21 mouse cellular contexts compared by ENCODE assay signal in the genomic region with DNA sequence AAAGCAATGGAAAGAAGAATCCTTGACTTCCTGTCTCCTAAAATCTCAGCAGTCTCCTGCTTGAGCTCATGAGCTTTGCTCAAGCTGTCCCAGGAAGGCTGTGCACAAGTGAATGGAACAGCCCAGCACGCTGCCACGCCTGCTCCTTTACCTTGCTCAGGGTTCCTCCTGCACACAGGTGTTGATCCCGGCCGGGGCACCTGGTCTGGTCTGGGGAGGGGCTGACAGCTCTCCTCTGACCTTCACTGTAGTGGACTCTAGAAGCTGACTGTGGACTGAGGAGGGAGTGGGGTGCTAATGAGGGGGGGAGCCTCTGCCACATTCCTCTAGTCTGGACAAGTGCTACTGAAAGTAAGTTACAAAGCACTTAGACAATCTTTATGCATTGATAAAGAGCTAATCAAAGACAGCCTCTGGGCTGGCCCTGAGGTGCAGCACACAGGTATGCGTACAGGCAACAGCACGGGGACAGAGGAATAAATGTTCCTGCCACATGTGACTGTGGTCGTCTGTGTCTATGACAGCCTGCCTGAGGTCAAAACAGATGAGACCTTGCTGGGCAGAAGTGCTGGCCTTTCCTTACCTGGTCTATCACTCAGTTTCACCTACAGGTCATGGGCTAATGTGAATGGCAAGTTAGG.
DNase-seq lines count a peak whose midpoint lies in the region; ATAC-seq and TF ChIP-seq lines count a peak whose summit lies in the region.
"Had no signal": no experiment of that assay in that cellular context is flagged by ENCODE, and none has a peak within 500 bp of the region (broad histone marks: within the 10 kb centered on the region; RNA-seq: fewer than 3 reads in every experiment).

No protein-coding gene starts in this region.

- TF ChIP-seq POLR2A in myocyte (IDR thresholded peaks at IDR 0.05; ENCODE audit: insufficient read length, low read depth), result peak; percentile 8

- no peaks in the 10 kb centered on the region for H3K9me3 ChIP-seq in heart, embryonic 16.5 days (replicated peaks; ENCODE audit: control insufficient read depth, low read length)
- H3K9me3 ChIP-seq in lung, postnatal 0 days (ENCODE audit: low read length), result no peaks in the 10 kb centered on the region
- H3K9me3 ChIP-seq: embryonic facial prominence, embryonic 15.5 days; forebrain, embryonic 10.5 days; heart, embryonic 15.5 days had no signal

- H3K4me1 ChIP-seq in heart, embryonic 16.5 days (ENCODE audit: control insufficient read depth, insufficient read depth, low read length), result peaks cover 42% of the 10 kb centered on the region
- H3K4me1 ChIP-seq in lung, postnatal 0 days (ENCODE audit: insufficient read depth, low read depth, low read length), result no peaks in the 10 kb centered on the region
- H3K4me1 ChIP-seq: embryonic facial prominence, embryonic 15.5 days had no signal

- no peak for ATAC-seq in heart, embryonic 16.5 days (replicated peaks; ENCODE audit: extremely low read depth, insufficient read depth, low FRiP score)
- peak; percentile 32 for ATAC-seq in lung, postnatal 0 days
- ATAC-seq: forebrain, embryonic 14.5 days had no signal

- H3K9ac ChIP-seq in heart, embryonic 16.5 days (ENCODE audit: low read length), result peak overlapping the region; percentile 15; the same call in 1 of the 2 replicates
- H3K9ac ChIP-seq in lung, postnatal 0 days (replicated peaks; ENCODE audit: low read depth), result no peak overlapping the region
- H3K9ac ChIP-seq: embryonic facial prominence, embryonic 15.5 days; heart, embryonic 15.5 days; hindbrain, embryonic 14.5 days had no signal

- no peaks in the 10 kb centered on the region for H3K79me2 ChIP-seq in myocyte (ENCODE audit: control insufficient read depth, insufficient read depth)

- no peak overlapping the region for H3K4me3 ChIP-seq in heart, embryonic 16.5 days (ENCODE audit: low read length)
- H3K4me3 ChIP-seq in lung, postnatal 0 days (ENCODE audit: low read depth, low read length), result no peak overlapping the region
- no peak overlapping the region for H3K4me3 ChIP-seq in myocyte
- H3K4me3 ChIP-seq: embryonic facial prominence, embryonic 15.5 days; erythroblast, embryonic 14.5 days; forebrain, embryonic 10.5 days; gastrocnemius, adult 2 months; heart, embryonic 15.5 days had no signal

- peaks cover 15% of the 10 kb centered on the region for H3K36me3 ChIP-seq in heart, embryonic 16.5 days (ENCODE audit: control insufficient read depth, insufficient read depth)
- H3K36me3 ChIP-seq in lung, postnatal 0 days (ENCODE audit: insufficient read depth, low read length), result 0 out of 2 replicates have a peak, but pooled peaks cover 7% of the 10 kb centered on the region
- H3K36me3 ChIP-seq in myocyte (ENCODE audit: control insufficient read depth, insufficient read depth), result peaks cover 65% of the 10 kb centered on the region

- no peak for DNase-seq in heart, adult 8-10 months (ENCODE audit: low spot score)
- DNase-seq in lung, postnatal 0 days (ENCODE audit: low spot score), result peak; percentile 15
- DNase-seq in lung, postnatal 10 days, result no peak
- DNase-seq in adipocyte (ENCODE audit: low spot score), result no peak
- DNase-seq in urinary bladder, postnatal 14 days (ENCODE audit: low spot score), result no peak
- DNase-seq: adrenal gland, adult 8-10 months; cerebellum, adult 11 months; cerebellum, adult 8-10 months; cerebellum, postnatal 14 days; embryo, embryonic 11 days; gastrocnemius, adult 2 months; gastrocnemius, postnatal 25 days; kidney, adult 18-20 months had no signal

- H3K4me2 ChIP-seq in heart, embryonic 16.5 days (ENCODE audit: low read depth, low read length), result no peak overlapping the region
- no peak overlapping the region for H3K4me2 ChIP-seq in lung, postnatal 0 days (replicated peaks; ENCODE audit: low read depth, low read length)
- no peak overlapping the region for H3K4me2 ChIP-seq in myocyte (ENCODE audit: low read depth)
- H3K4me2 ChIP-seq: embryonic facial prominence, embryonic 15.5 days; heart, embryonic 15.5 days; hindbrain, embryonic 14.5 days had no signal

- H3ac ChIP-seq in myocyte (ENCODE audit: control insufficient read depth, insufficient read length), result no peak overlapping the region

- H3K27ac ChIP-seq in heart, embryonic 16.5 days (ENCODE audit: low read length), result no peak overlapping the region
- H3K27ac ChIP-seq in lung, postnatal 0 days (ENCODE audit: low read length), result no peak overlapping the region
- H3K27ac ChIP-seq: embryonic facial prominence, embryonic 15.5 days; forebrain, embryonic 10.5 days; gastrocnemius, adult 2 months; hindbrain, embryonic 14.5 days had no signal

- no peaks in the 10 kb centered on the region for H3K27me3 ChIP-seq in heart, embryonic 16.5 days (ENCODE audit: control insufficient read depth, insufficient read depth, low read length)
- H3K27me3 ChIP-seq in lung, postnatal 0 days (replicated peaks; ENCODE audit: insufficient read depth, low read length), result no peaks in the 10 kb centered on the region
- H3K27me3 ChIP-seq in myocyte (ENCODE audit: control insufficient read depth, insufficient read depth, insufficient read length), result no peaks in the 10 kb centered on the region
- H3K27me3 ChIP-seq: embryonic facial prominence, embryonic 15.5 days; heart, embryonic 15.5 days had no signal

- TF ChIP-seq CTCF in lung, postnatal 0 days (IDR thresholded peaks at IDR 0.05), result no peak

- no peak for TF ChIP-seq EP300 in lung, postnatal 0 days (IDR thresholded peaks at IDR 0.05)

- 64% methylated on average over 7 of the region's 7 CpGs for WGBS in heart, embryonic 16.5 days
- 50% methylated on average over 7 of the region's 7 CpGs for WGBS in lung, postnatal 0 days

TF ChIP-seq in myocyte, 11 proteins besides CTCF, POLR2A, EP300 and RAD21:
- TF ChIP-seq MYOD1 (IDR thresholded peaks at IDR 0.05; ENCODE audit: control insufficient read depth in 1 of 3, insufficient read length in 2 of 3, low read depth in 2 of 3), result no peak
- no peak for TF ChIP-seq SRF (IDR thresholded peaks at IDR 0.05; ENCODE audit: control insufficient read depth, insufficient read length, low read depth)
- TF ChIP-seq REST (IDR thresholded peaks at IDR 0.05; ENCODE audit: insufficient read depth, insufficient read length), result no peak
- no peak for TF ChIP-seq TCF3 (IDR thresholded peaks at IDR 0.05; ENCODE audit: insufficient read length, low read depth)
- TF ChIP-seq MYOG (IDR thresholded peaks at IDR 0.05; ENCODE audit: control insufficient read depth in 1 of 3, insufficient read depth in 1 of 3, insufficient read length in 2 of 3, low read depth in 2 of 3), result no peak
- TF ChIP-seq CEBPB (IDR thresholded peaks at IDR 0.05; ENCODE audit: insufficient read depth, poor library complexity, severe bottlenecking), result no peak
- TF ChIP-seq MAX (IDR thresholded peaks at IDR 0.05; ENCODE audit: low read depth), result no peak
- TF ChIP-seq TCF12 (IDR thresholded peaks at IDR 0.05; ENCODE audit: insufficient read depth, poor library complexity, severe bottlenecking), result no peak
- TF ChIP-seq E2F4 (IDR thresholded peaks at IDR 0.05; ENCODE audit: insufficient read depth), result no peak
- no peak for TF ChIP-seq USF1 (IDR thresholded peaks at IDR 0.05; ENCODE audit: low read depth)
- no peak for TF ChIP-seq POLR2AphosphoS2 (IDR thresholded peaks at IDR 0.05; ENCODE audit: insufficient read length, low read depth)
TF ChIP-seq in myocyte: peak in this region for 0.
